Mouse (Mus musculus): ENCODE measurements around the gene Slc23a4. TPM values are rescaled to one million over a fixed set of nuclear protein-coding genes. Genes with fewer than 3 reads are reported as not detected.

The Slc23a4 gene
- total RNA-seq, 1 experiment: 2.1 TPM

DNA sequence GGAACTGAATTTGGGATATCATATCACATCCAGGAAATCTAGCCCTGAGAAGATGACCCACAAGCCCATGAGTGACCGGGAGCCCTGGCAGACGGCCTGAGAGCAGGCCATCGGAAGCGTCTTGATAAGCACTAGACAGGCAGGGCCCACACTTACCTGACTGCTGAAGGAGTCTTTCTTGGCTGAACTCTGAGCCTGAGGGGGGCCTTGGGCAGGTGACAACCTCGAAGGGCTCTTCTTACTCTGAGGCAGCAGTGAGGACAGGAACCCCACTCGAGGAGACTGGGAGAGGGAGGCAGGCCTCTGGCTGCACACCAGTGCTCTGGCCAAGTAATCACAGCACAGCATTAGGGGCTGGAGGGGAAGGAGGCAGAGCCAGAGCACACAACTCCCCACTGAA, 83.8 kb downstream of the Slc23a4 start:
- no peaks in the 10 kb centered on the region for H3K4me1 ChIP-seq (ENCODE audit: control insufficient read depth in 2 of 2, insufficient read depth in 2 of 2, low read length in 2 of 2, poor library complexity in 1 of 2)
- no peak for DNase-seq (ENCODE audit: low read depth, low spot score)
- TF ChIP-seq ZNF384 (IDR thresholded peaks at IDR 0.05; ENCODE audit: low read depth, low read length) (no peak), ZC3H11A (IDR thresholded peaks at IDR 0.05; ENCODE audit: borderline replicate concordance, low read depth, low read length) (no peak), MAFK (IDR thresholded peaks at IDR 0.05; ENCODE audit: insufficient read depth, low read depth, low read length) (no peak), HCFC1 (IDR thresholded peaks at IDR 0.05; ENCODE audit: borderline replicate concordance, insufficient read depth, low read length) (no peak), CHD2 (IDR thresholded peaks at IDR 0.05; ENCODE audit: low read depth, low read length) (no peak)
- no peak overlapping the region for H3K4me3 ChIP-seq (ENCODE audit: insufficient read depth in 1 of 2, low read depth in 1 of 2, low read length in 2 of 2, poor library complexity in 1 of 2, severe bottlenecking in 1 of 2)
- in situ Hi-C loops (cut with MboI; ENCODE audit: low sequenced_read_pairs in 2 of 2, unreplicated experiment in 2 of 2): no loop called here
- H3K9me3 ChIP-seq (ENCODE audit: control insufficient read depth, insufficient read depth, low read depth, low read length): no peaks in the 10 kb centered on the region
- peaks cover 23% of the 10 kb centered on the region for H3K36me3 ChIP-seq (ENCODE audit: control insufficient read depth, insufficient read depth, low read length, poor library complexity, severe bottlenecking)
- H3K27ac ChIP-seq (ENCODE audit: insufficient read depth, low read depth, low read length, poor library complexity, severe bottlenecking): no peak overlapping the region
- H3K9ac ChIP-seq (ENCODE audit: insufficient read depth, low read depth, low read length, poor library complexity, severe bottlenecking): no peak overlapping the region

DNA sequence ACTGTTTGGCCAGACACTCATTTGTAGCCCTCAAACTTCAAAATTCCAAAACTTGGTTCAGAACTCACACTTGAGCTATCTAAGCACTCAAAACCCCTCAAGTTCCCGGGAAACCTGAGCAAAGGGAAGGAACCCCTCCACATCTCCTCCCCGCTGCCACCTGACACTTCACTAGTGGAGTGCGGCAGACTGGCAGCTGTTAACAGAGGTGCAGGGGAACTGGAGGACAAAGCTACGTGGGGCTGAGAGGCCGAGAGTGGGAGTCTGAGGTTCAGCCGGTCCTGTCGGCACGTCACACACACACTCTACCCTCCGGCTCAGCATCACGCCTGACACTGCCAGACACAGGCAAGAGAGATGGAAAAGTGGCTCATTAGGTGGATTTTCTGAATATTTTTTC, 84.4 kb downstream of the Slc23a4 start:
- TF ChIP-seq MAFK (IDR thresholded peaks at IDR 0.05; ENCODE audit: insufficient read depth, low read depth, low read length): no peak
- no peak for TF ChIP-seq ZC3H11A (IDR thresholded peaks at IDR 0.05; ENCODE audit: borderline replicate concordance, low read depth, low read length)
- no peak for TF ChIP-seq ZNF384 (IDR thresholded peaks at IDR 0.05; ENCODE audit: low read depth, low read length)
- no peak for TF ChIP-seq HCFC1 (IDR thresholded peaks at IDR 0.05; ENCODE audit: borderline replicate concordance, insufficient read depth, low read length)
- TF ChIP-seq CHD2 (IDR thresholded peaks at IDR 0.05; ENCODE audit: low read depth, low read length): no peak
- in situ Hi-C loops (cut with MboI; ENCODE audit: low sequenced_read_pairs in 2 of 2, unreplicated experiment in 2 of 2): no loop called here
- Histone ChIP-seq H3K36me3 (ENCODE audit: control insufficient read depth, insufficient read depth, low read length, poor library complexity, severe bottlenecking) (peaks cover 26% of the 10 kb centered on the region), H3K27ac (ENCODE audit: insufficient read depth, low read depth, low read length, poor library complexity, severe bottlenecking) (no peak overlapping the region), H3K9me3 (ENCODE audit: control insufficient read depth, insufficient read depth, low read depth, low read length) (no peaks in the 10 kb centered on the region), H3K9ac (ENCODE audit: insufficient read depth, low read depth, low read length, poor library complexity, severe bottlenecking) (no peak overlapping the region), H3K4me3 (ENCODE audit: insufficient read depth in 1 of 2, low read depth in 1 of 2, low read length in 2 of 2, poor library complexity in 1 of 2, severe bottlenecking in 1 of 2) (no peak overlapping the region), H3K4me1 (ENCODE audit: control insufficient read depth in 2 of 2, insufficient read depth in 2 of 2, low read length in 2 of 2, poor library complexity in 1 of 2) (no peaks in the 10 kb centered on the region)
- DNase-seq (ENCODE audit: low read depth, low spot score): no peak

GRCm38 (mm10) chr6:34903441-34903840, 84.8 kb downstream of the Slc23a4 start:
- Histone ChIP-seq H3K9ac (ENCODE audit: insufficient read depth, low read depth, low read length, poor library complexity, severe bottlenecking) (no peak overlapping the region), H3K9me3 (ENCODE audit: control insufficient read depth, insufficient read depth, low read depth, low read length) (no peaks in the 10 kb centered on the region), H3K36me3 (ENCODE audit: control insufficient read depth, insufficient read depth, low read length, poor library complexity, severe bottlenecking) (peaks cover 27% of the 10 kb centered on the region), H3K4me1 (ENCODE audit: control insufficient read depth in 2 of 2, insufficient read depth in 2 of 2, low read length in 2 of 2, poor library complexity in 1 of 2) (no peaks in the 10 kb centered on the region), H3K27ac (ENCODE audit: insufficient read depth, low read depth, low read length, poor library complexity, severe bottlenecking) (no peak overlapping the region), H3K4me3 (ENCODE audit: insufficient read depth in 1 of 2, low read depth in 1 of 2, low read length in 2 of 2, poor library complexity in 1 of 2, severe bottlenecking in 1 of 2) (no peak overlapping the region)
- in situ Hi-C loops (cut with MboI; ENCODE audit: low sequenced_read_pairs in 2 of 2, unreplicated experiment in 2 of 2): no loop called here
- DNase-seq (ENCODE audit: low read depth, low spot score): no peak
- TF ChIP-seq ZNF384 (IDR thresholded peaks at IDR 0.05; ENCODE audit: low read depth, low read length): no peak

DNA sequence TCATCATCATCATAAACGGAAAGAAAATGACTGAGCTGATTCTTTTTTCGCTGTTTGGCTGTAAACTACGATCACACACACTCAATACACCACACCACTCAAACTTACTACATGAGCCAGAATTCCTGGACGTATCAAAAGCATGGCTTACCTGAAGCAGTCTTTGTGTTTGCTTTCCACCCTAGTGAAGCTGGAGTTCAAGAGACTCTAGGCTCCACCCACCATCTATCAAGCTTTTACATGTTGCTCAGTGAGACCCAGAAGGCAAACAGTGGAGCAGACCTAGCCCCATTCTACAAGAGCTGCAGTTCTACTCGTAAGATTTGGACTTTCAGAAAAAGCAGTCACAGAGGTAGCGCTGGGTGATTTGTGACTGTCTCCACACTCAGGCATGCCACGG, 85.6 kb downstream of the Slc23a4 start:
- no peak overlapping the region for H3K27ac ChIP-seq (ENCODE audit: insufficient read depth, low read depth, low read length, poor library complexity, severe bottlenecking)
- no peaks in the 10 kb centered on the region for H3K4me1 ChIP-seq (ENCODE audit: control insufficient read depth in 2 of 2, insufficient read depth in 2 of 2, low read length in 2 of 2, poor library complexity in 1 of 2)
- DNase-seq (ENCODE audit: low read depth, low spot score): no peak
- no peaks in the 10 kb centered on the region for H3K9me3 ChIP-seq (ENCODE audit: control insufficient read depth, insufficient read depth, low read depth, low read length)
- TF ChIP-seq CHD2 (IDR thresholded peaks at IDR 0.05; ENCODE audit: low read depth, low read length): no peak
- TF ChIP-seq MAFK (IDR thresholded peaks at IDR 0.05; ENCODE audit: insufficient read depth, low read depth, low read length): no peak
- no peak for TF ChIP-seq HCFC1 (IDR thresholded peaks at IDR 0.05; ENCODE audit: borderline replicate concordance, insufficient read depth, low read length)
- no peak for TF ChIP-seq ZC3H11A (IDR thresholded peaks at IDR 0.05; ENCODE audit: borderline replicate concordance, low read depth, low read length)
- no peak for TF ChIP-seq ZNF384 (IDR thresholded peaks at IDR 0.05; ENCODE audit: low read depth, low read length)
- in situ Hi-C loops (cut with MboI; ENCODE audit: low sequenced_read_pairs in 2 of 2, unreplicated experiment in 2 of 2): no loop called here
- H3K4me3 ChIP-seq (ENCODE audit: insufficient read depth in 1 of 2, low read depth in 1 of 2, low read length in 2 of 2, poor library complexity in 1 of 2, severe bottlenecking in 1 of 2): no peak overlapping the region
- H3K9ac ChIP-seq (ENCODE audit: insufficient read depth, low read depth, low read length, poor library complexity, severe bottlenecking): no peak overlapping the region
- H3K36me3 ChIP-seq (ENCODE audit: control insufficient read depth, insufficient read depth, low read length, poor library complexity, severe bottlenecking): peaks cover 26% of the 10 kb centered on the region

GRCm38 (mm10) chr6:34901911-34902444, 86.2 kb downstream of the Slc23a4 start:
- no peak for TF ChIP-seq ZNF384 (IDR thresholded peaks at IDR 0.05; ENCODE audit: low read depth, low read length)
- no peak for TF ChIP-seq MAFK (IDR thresholded peaks at IDR 0.05; ENCODE audit: insufficient read depth, low read depth, low read length)
- no peak for TF ChIP-seq ZC3H11A (IDR thresholded peaks at IDR 0.05; ENCODE audit: borderline replicate concordance, low read depth, low read length)
- no peak for TF ChIP-seq CHD2 (IDR thresholded peaks at IDR 0.05; ENCODE audit: low read depth, low read length)
- Histone ChIP-seq H3K4me3 (ENCODE audit: insufficient read depth in 1 of 2, low read depth in 1 of 2, low read length in 2 of 2, poor library complexity in 1 of 2, severe bottlenecking in 1 of 2) (no peak overlapping the region), H3K27ac (ENCODE audit: insufficient read depth, low read depth, low read length, poor library complexity, severe bottlenecking) (no peak overlapping the region), H3K9ac (ENCODE audit: insufficient read depth, low read depth, low read length, poor library complexity, severe bottlenecking) (no peak overlapping the region), H3K9me3 (ENCODE audit: control insufficient read depth, insufficient read depth, low read depth, low read length) (no peaks in the 10 kb centered on the region), H3K4me1 (ENCODE audit: control insufficient read depth in 2 of 2, insufficient read depth in 2 of 2, low read length in 2 of 2, poor library complexity in 1 of 2) (no peaks in the 10 kb centered on the region), H3K36me3 (ENCODE audit: control insufficient read depth, insufficient read depth, low read length, poor library complexity, severe bottlenecking) (peaks cover 24% of the 10 kb centered on the region)
- in situ Hi-C loops (cut with MboI; ENCODE audit: low sequenced_read_pairs in 2 of 2, unreplicated experiment in 2 of 2): no loop called here
- no peak for DNase-seq (ENCODE audit: low read depth, low spot score)
